Mouse (Mus musculus): ENCODE measurements around the gene Nap1l3. TPM values are rescaled to one million over a fixed set of nuclear protein-coding genes. Genes with fewer than 3 reads are reported as not detected.

The Nap1l3 gene
- polyA plus RNA-seq (2011; ENCODE audit: insufficient read depth, insufficient read length, low read depth, missing spikeins): 1.3 and 1.6 TPM in 2 replicates

- Histone ChIP-seq H3K9me3 (replicated peaks; ENCODE audit: control insufficient read depth, insufficient read depth, low read length, poor library complexity, severe bottlenecking) (no peaks in the 10 kb centered on the region), H3K4me1 (ENCODE audit: control insufficient read depth, insufficient read depth, low read length) (no peaks in the 10 kb centered on the region), H3K27me3 (ENCODE audit: control insufficient read depth, insufficient read depth, low read length, poor library complexity, severe bottlenecking) (no peaks in the 10 kb centered on the region), H3K36me3 (ENCODE audit: control insufficient read depth, insufficient read depth, low read length, poor library complexity, severe bottlenecking) (no peaks in the 10 kb centered on the region), H3K4me3 (ENCODE audit: low read depth, low read length) (peak within 1 kb of the TSS; percentile 82), H3K27ac (ENCODE audit: insufficient read depth, low read length) (no peak within 1 kb of the TSS), H3K9ac (ENCODE audit: low read depth, poor library complexity, severe bottlenecking) (peak within 1 kb of the TSS; percentile 26; the same call in 1 of the 2 replicates)
- TF ChIP-seq CTCF (IDR thresholded peaks at IDR 0.05; ENCODE audit: low read depth, low read length) (no peak), POLR2A (IDR thresholded peaks at IDR 0.05; ENCODE audit: insufficient read depth, low read length) (no peak), EP300 (IDR thresholded peaks at IDR 0.05; ENCODE audit: insufficient read depth, low read depth, low read length) (no peak)
Observed at GRCm38 (mm10) chrX:122396781-122397581, at the start of gene Nap1l3. Nap1l3 (minus strand) TSS chrX:122397401.

- H3K27me3 ChIP-seq (ENCODE audit: control insufficient read depth, insufficient read depth, low read length, poor library complexity, severe bottlenecking): no peaks in the 10 kb centered on the region
- no peak overlapping the region for H3K4me3 ChIP-seq (ENCODE audit: low read depth, low read length)
- H3K9ac ChIP-seq (ENCODE audit: low read depth, poor library complexity, severe bottlenecking): no peak overlapping the region
- TF ChIP-seq EP300 (IDR thresholded peaks at IDR 0.05; ENCODE audit: insufficient read depth, low read depth, low read length): no peak
- TF ChIP-seq POLR2A (IDR thresholded peaks at IDR 0.05; ENCODE audit: insufficient read depth, low read length): no peak
- TF ChIP-seq CTCF (IDR thresholded peaks at IDR 0.05; ENCODE audit: low read depth, low read length): no peak
- no peak overlapping the region for H3K27ac ChIP-seq (ENCODE audit: insufficient read depth, low read length)
- no peaks in the 10 kb centered on the region for H3K9me3 ChIP-seq (replicated peaks; ENCODE audit: control insufficient read depth, insufficient read depth, low read length, poor library complexity, severe bottlenecking)
- H3K4me1 ChIP-seq (ENCODE audit: control insufficient read depth, insufficient read depth, low read length): no peaks in the 10 kb centered on the region
- H3K36me3 ChIP-seq (ENCODE audit: control insufficient read depth, insufficient read depth, low read length, poor library complexity, severe bottlenecking): no peaks in the 10 kb centered on the region
Observed at GRCm38 (mm10) chrX:122397652-122398051, 451 bp upstream of the Nap1l3 start.

Measured in ES-Bruce4 (cell line).